Mouse (Mus musculus) cortical plate, adult 2 months (tissue): Measurements from ENCODE around the gene Rln1. TPM values are rescaled to one million over a fixed set of nuclear protein-coding genes. Genes with fewer than 3 reads are reported as not detected.

ENCODE experiments used
- H3K27ac ChIP-seq: fragments of 200-500 bp; 2 replicates; pipeline ENCODE4 v1.5.1; 2012; ENCODE audit warnings: low read length, control low read depth, inconsistent platforms; ENCODE audit not compliant: insufficient read depth
- H3K4me1 ChIP-seq: fragments of 200-500 bp; 2 replicates; pipeline ENCODE4 v1.6.1; 2011; ENCODE audit warnings: low read length; ENCODE audit not compliant: control insufficient read depth, insufficient read depth
- H3K4me3 ChIP-seq: fragments of 200-500 bp; 2 replicates; pipeline ENCODE4 v1.5.1; 2011; ENCODE audit warnings: mild to moderate bottlenecking, low read length, control low read depth; ENCODE audit not compliant: insufficient read depth
- CTCF ChIP-seq: fragments of 200-500 bp; IDR thresholded peaks from 2 replicates; pipeline ENCODE4 v1.5.1; 2011; ENCODE audit warnings: mild to moderate bottlenecking, control low read depth, low read length; ENCODE audit not compliant: insufficient read depth; ENCODE audit errors: extremely low read depth
- POLR2A ChIP-seq: fragments of 200-500 bp; IDR thresholded peaks from 2 replicates; pipeline ENCODE4 v1.6.1; 2011; ENCODE audit warnings: mild to moderate bottlenecking, low read length, control low read depth; ENCODE audit not compliant: insufficient read depth; ENCODE audit errors: extremely low read depth
- polyA plus RNA-seq: library from polyadenylated mRNA; depleted of rRNA; stranded (reverse); fragments of >200 nt; gene quantifications from 2 replicates; pipeline ENCODE4 v1.2.3, GENCODE M21; 2012; rRNA removed

Rln1 gene
- polyA plus RNA-seq = 0.51 and 1.0 TPM in 2 replicates

GRCm38 (mm10) chr19:29334068-29334745 lies at the start of gene Rln1:
Gene Rln1, minus strand, starts transcription at chr19:29334670.
- Histone ChIP-seq H3K4me3 (peak within 1 kb of the TSS; percentile 29), H3K4me1 (no peaks in the 10 kb centered on the region), H3K27ac (no peak within 1 kb of the TSS)

GRCm38 (mm10) chr19:29383368-29383767 lies 48.9 kb upstream of the Rln1 start:
- TF ChIP-seq POLR2A = no peak
- no peak for TF ChIP-seq CTCF
- Histone ChIP-seq H3K4me1 (no peaks in the 10 kb centered on the region), H3K27ac (no peak overlapping the region), H3K4me3 (no peak overlapping the region)

More at GRCm38 (mm10) chr19:29334068-29334745, at the start of gene Rln1:
- TF ChIP-seq CTCF = no peak
- no peak for TF ChIP-seq POLR2A

GRCm38 (mm10) chr19:29379839-29380603 lies 45.6 kb upstream of the Rln1 start:
- TF ChIP-seq CTCF (no peak), POLR2A (no peak)
- Histone ChIP-seq H3K27ac (no peak overlapping the region), H3K4me1 (no peaks in the 10 kb centered on the region), H3K4me3 (no peak overlapping the region)

- TF ChIP-seq CTCF = no peak
- TF ChIP-seq POLR2A = no peak
- Histone ChIP-seq H3K4me3 (no peak overlapping the region), H3K4me1 (no peaks in the 10 kb centered on the region; the same call in 1 of the 2 replicates), H3K27ac (no peak overlapping the region)
Observed at GRCm38 (mm10) chr19:29376382-29376781, 41.9 kb upstream of the Rln1 start.

- no peak overlapping the region for H3K4me3 ChIP-seq
- TF ChIP-seq POLR2A (no peak), CTCF (no peak)
- H3K4me1 ChIP-seq = no peaks in the 10 kb centered on the region; the same call in 1 of the 2 replicates
- H3K27ac ChIP-seq = no peak overlapping the region
Observed at GRCm38 (mm10) chr19:29374947-29375346, 40.5 kb upstream of the Rln1 start.

GRCm38 (mm10) chr19:29373438-29373837 lies 39.0 kb upstream of the Rln1 start:
- H3K27ac ChIP-seq = no peak overlapping the region
- H3K4me1 ChIP-seq = no peaks in the 10 kb centered on the region; the same call in 1 of the 2 replicates
- TF ChIP-seq CTCF = no peak
- TF ChIP-seq POLR2A = no peak
- H3K4me3 ChIP-seq = peak overlapping the region; percentile 28

- H3K4me3 ChIP-seq = no peak overlapping the region; the same call in 1 of the 2 replicates
- no peak overlapping the region for H3K27ac ChIP-seq
- no peaks in the 10 kb centered on the region; the same call in 1 of the 2 replicates for H3K4me1 ChIP-seq
- TF ChIP-seq POLR2A (no peak), CTCF (no peak)
Observed at GRCm38 (mm10) chr19:29372621-29373020, 38.2 kb upstream of the Rln1 start.

DNA sequence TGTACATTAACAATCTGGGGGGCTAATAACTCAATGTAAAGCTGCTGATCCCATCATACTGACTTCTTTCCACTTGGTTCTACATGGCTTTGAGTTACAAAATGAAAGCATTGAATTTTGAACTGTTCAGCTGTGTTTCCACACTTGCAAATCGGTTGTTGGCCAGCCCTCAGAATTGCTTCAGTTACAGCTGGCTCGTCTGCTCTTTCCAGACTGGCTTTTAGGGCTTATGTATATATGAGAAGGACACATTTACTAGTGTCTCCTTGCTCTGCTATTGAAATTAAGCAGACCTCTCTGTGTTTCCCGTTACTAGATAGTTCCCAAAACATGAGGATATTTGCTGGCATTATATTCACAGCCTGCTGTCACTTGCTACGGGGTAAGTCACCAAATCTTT lies 37.7 kb upstream of the Rln1 start:
- TF ChIP-seq POLR2A (no peak), CTCF (no peak)
- Histone ChIP-seq H3K4me3 (peak overlapping the region; percentile 31; the same call in 1 of the 2 replicates), H3K27ac (no peak overlapping the region)

GRCm38 (mm10) chr19:29371284-29372081 lies 37.0 kb upstream of the Rln1 start:
- no peak overlapping the region for H3K27ac ChIP-seq
- no peak for TF ChIP-seq CTCF
- no peak for TF ChIP-seq POLR2A

More for the DNA sequence above, 37.7 kb upstream of the Rln1 start:
- H3K4me1 ChIP-seq = no peaks in the 10 kb centered on the region; the same call in 1 of the 2 replicates

More at GRCm38 (mm10) chr19:29371284-29372081, 37.0 kb upstream of the Rln1 start:
- Histone ChIP-seq H3K4me3 (peak overlapping the region; percentile 31), H3K4me1 (no peaks in the 10 kb centered on the region; the same call in 1 of the 2 replicates)
